Mouse (Mus musculus) MN1 (cell line): ENCODE measurements around the gene Ttll12.

Source experiments
- DNase-seq: peaks from one replicate; pipeline ENCODE4 v3.0.0-alpha.2; 2016; ENCODE audit warnings: low spot score

Ttll12 gene

GRCm38 (mm10) chr15:83563327-83563856, 31.6 kb downstream of the Ttll12 start, which contains the start of the genes Tspo and Mcat:
Gene Tspo, plus strand, starts transcription at chr15:83563592.
Gene Mcat, minus strand, starts transcription at chr15:83563787.
- peak; percentile 70 for DNase-seq

GRCm38 (mm10) chr15:83562626-83563270, 32.2 kb downstream of the Ttll12 start:
- DNase-seq, result peak; percentile 92

GRCm38 (mm10) chr15:83560941-83561477, 33.9 kb downstream of the Ttll12 start:
- no peak for DNase-seq

- DNase-seq, result peak; percentile 93
Observed at GRCm38 (mm10) chr15:83555161-83555974, 39.6 kb downstream of the Ttll12 start.

- DNase-seq, result peak; percentile 32
Observed at GRCm38 (mm10) chr15:83553831-83554230, 41.1 kb downstream of the Ttll12 start.

- no peak for DNase-seq
Observed at GRCm38 (mm10) chr15:83550137-83550536, 44.8 kb downstream of the Ttll12 start.

- no peak for DNase-seq
Observed at GRCm38 (mm10) chr15:83547144-83547543, 47.8 kb downstream of the Ttll12 start.

GRCm38 (mm10) chr15:83546029-83546428, 48.9 kb downstream of the Ttll12 start:
- DNase-seq, result no peak

- no peak for DNase-seq
Observed at GRCm38 (mm10) chr15:83541647-83542287, 53.2 kb downstream of the Ttll12 start.

- DNase-seq, result no peak
Observed at GRCm38 (mm10) chr15:83539905-83540304, 55.1 kb downstream of the Ttll12 start.

- DNase-seq, result no peak
Observed at GRCm38 (mm10) chr15:83538855-83539254, 56.1 kb downstream of the Ttll12 start.

- DNase-seq, result no peak
Observed at GRCm38 (mm10) chr15:83535890-83536231, 59.1 kb downstream of the Ttll12 start.

- peak; percentile 63 for DNase-seq
Observed at GRCm38 (mm10) chr15:83534960-83535889, 59.7 kb downstream of the Ttll12 start.

GRCm38 (mm10) chr15:83532606-83533005, 62.4 kb downstream of the Ttll12 start:
- DNase-seq, result no peak

- DNase-seq, result no peak
Observed at GRCm38 (mm10) chr15:83531961-83532469, 62.9 kb downstream of the Ttll12 start.

GRCm38 (mm10) chr15:83530688-83531087, 64.3 kb downstream of the Ttll12 start:
- DNase-seq, result no peak

GRCm38 (mm10) chr15:83530233-83530632, 64.7 kb downstream of the Ttll12 start:
- DNase-seq, result no peak

- DNase-seq, result no peak
Observed at GRCm38 (mm10) chr15:83529765-83530164, 65.2 kb downstream of the Ttll12 start.

GRCm38 (mm10) chr15:83528892-83529291, 66.1 kb downstream of the Ttll12 start:
- DNase-seq, result no peak

GRCm38 (mm10) chr15:83527747-83528146, 67.2 kb downstream of the Ttll12 start:
- no peak for DNase-seq

GRCm38 (mm10) chr15:83527092-83527437, 67.9 kb downstream of the Ttll12 start:
- DNase-seq, result no peak
